Mouse (Mus musculus): Measurements from ENCODE around the gene Pkd1l3. TPM values are rescaled to one million over a fixed set of nuclear protein-coding genes. Genes with fewer than 3 reads are reported as not detected.

Gene Pkd1l3
- 1.2 to 2.2 TPM (median 1.3 TPM) in 4 replicates for total RNA-seq (2023)

DNA sequence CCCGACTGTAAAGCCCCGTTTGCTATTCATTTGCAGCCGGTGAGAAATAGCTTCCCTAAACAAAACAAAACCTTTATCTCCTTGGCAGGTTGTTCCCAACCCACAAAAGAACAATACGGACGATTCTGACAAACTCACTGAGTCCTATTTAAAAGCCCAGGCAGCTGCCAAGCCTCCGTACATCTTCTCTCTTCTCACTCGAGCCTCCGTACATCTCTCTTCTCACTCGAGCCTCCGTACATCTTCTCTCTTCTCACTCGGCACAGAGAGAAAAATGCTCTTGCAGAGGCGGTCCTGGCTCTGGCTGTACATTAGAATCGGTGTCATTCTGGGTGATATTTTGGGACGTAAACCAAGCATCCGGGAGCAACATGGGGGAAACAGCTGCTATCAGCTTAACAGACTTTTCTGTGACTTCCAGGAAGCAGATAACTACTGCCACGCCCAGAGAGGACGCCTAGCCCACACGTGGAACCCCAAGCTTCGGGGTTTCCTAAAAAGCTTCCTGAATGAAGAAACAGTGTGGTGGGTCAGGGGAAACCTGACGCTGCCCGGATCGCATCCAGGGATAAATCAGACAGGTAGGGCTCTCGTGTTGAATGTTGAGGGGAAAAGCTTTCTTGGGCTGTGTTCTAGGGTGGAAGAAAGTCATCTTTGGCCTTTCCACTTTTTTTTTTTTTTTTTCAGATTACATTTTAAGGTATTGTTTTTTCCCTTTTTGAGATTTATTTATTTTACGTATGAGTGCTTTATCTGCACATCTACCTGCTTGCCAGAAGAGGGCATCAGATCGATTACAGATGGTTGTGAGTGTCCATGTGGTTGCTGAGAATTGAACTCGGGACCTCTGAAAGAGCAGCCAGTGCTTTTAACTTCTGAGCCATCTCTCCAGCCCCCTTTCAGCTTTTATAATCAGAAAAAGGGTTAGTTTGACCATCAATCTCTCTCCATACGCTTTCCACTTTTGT is at the start of gene Pkd1l3:
Gene Pkd1l3, plus strand, starts transcription at position 275 of the 968 bp plus-strand sequence.

DNA sequence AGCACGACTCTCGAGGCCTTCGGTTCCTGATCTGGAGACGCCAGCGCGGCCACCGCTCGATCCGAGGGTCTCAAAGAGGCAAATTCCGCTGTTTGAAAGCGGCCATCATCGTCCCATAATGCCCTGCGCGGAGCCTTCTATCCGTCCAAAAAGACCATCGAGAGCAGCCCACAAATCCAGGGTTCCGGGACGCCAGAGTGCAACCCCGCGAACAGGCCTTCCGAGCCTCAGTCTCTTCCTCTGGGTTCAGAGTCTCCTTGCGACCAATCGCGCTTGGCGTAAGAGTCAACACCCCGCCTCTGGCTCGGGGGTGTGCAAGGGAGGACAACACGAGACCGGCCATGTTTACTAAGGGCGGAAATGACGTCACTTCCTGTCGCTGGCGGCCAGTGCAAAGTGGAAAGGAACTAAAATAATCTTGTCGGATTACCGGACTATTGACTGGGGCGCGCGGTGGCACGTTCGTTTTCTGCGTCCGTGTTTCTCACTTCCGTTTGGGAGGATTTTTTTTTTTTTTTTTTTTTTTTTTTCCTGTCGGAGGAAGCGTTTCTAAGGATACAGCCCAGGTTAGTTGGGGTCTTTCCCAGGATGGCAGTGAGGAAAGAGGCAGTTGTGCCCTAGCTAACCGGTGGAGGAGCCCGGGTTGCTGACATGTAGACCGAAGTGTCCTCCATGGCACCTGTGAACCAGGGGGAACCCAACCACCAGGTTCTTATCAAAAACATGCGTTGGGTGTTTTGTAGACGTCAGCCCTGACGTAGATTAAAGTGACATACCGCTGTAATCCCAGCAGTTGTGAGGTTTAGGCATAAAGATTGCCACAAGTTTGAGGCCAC is 48.6 kb upstream of the Pkd1l3 start, which contains the start of the genes Dhx38 and Txnl4b:
Gene Dhx38, minus strand, starts transcription at position 364 of the 836 bp plus-strand sequence.
Gene Txnl4b, plus strand, starts transcription at position 395 of the 836 bp plus-strand sequence.

DNA sequence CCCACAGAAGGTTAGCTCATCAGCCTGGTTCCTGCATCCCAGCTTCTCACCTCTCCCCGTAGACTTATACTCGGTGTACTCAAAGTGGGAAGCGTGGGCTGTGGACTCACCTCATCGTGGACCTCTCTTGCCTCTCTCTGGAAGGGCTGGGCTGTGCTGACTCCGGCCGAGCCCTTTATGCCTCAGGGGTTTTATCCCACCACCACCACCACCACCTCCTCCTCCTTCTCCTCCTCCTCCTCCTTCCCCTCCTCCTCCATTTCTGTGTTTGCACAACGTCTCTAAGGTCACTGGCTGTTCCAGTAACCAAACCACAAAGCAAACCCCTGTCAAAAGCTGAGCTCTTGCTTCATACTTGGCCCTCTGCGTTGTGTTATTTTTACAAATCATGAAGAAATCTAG is 35.4 kb upstream of the Pkd1l3 start, which contains the start of gene Hp:
Gene Hp, minus strand, starts transcription at position 273 of the 402 bp plus-strand sequence.

DNA sequence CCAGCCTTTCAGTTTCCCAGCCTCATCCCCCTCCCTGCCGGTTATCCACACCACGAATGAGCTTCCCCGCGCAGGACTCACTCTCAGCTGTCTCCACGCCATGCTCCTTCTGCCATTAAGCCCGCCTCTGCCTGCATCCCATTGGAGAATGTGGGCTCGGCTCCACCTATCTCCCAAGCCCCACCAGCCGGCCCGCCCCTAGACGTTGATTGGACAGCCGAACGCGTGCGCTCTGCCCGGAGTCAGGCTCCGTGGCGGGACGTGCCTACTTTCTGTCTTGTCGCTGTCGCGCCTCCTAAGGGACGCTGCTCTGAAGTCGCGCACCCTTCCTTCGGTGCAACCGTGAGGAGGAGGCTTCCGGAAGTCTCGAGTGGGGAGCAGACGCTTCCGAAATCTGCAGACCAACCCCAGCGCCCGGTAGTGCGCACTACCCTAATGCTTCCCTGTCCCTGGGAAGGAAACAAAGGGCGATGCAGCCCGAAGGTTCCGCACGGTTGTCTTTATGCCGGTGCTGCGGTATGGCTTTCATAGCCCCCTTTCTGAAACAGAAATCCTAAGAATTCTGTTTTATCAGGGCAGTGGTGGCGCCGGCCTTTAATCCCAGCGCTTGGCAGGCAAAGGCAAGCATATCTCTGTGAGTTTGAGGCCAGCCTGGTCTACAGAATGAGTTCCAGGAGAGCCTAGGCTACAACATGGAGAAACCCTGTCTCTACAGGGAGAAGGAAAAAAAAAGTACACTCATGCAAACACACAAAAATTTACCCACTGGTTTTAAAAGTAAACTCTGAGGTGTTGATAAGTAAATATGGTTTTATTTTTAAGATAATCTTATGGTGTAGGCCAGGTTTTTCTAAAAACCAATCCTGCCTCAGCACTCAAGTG is 5.8 kb upstream of the Pkd1l3 start, which contains the start of gene Dhodh:
Gene Dhodh, minus strand, starts transcription at position 403 of the 882 bp plus-strand sequence.

DNA sequence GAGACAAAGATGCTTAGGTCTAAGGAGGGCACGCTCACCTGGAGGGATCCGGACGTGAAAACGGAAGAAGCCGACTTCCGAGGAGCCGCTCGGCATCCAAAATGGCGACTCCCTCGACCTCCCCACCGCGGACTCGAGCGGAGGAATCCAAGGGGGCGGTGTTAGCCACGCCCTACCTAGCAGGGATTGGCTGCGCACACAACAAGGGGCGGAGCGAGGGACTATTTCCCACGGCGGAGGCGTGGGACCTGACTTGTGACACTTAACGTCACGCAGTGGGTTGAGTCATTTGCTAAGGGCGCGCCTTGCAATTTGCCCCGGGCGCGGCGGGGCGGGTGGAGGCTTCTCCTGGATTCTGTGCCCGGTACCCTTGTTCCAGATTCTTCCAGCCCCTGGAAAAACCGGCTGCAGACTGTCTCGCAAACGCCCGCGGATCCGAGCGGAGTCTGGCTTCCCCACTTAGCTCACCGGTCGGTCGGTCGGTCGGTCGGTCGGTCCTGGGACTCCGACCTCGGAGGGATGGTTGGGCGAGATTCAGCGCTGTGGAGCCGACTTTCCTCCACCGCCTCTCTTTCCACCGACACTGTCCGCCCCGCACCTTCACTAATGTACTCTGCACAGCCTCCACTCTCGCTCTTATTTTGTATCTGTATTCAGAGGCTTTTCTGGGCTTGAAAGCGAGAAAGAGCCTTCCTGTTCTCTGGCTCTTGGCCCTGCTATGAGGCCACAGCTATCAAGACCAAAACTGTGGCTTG is 79.0 kb downstream of the Pkd1l3 start, which contains the start of gene Ist1:
Gene Ist1, minus strand, starts transcription at position 115 of the 755 bp plus-strand sequence.

DNA sequence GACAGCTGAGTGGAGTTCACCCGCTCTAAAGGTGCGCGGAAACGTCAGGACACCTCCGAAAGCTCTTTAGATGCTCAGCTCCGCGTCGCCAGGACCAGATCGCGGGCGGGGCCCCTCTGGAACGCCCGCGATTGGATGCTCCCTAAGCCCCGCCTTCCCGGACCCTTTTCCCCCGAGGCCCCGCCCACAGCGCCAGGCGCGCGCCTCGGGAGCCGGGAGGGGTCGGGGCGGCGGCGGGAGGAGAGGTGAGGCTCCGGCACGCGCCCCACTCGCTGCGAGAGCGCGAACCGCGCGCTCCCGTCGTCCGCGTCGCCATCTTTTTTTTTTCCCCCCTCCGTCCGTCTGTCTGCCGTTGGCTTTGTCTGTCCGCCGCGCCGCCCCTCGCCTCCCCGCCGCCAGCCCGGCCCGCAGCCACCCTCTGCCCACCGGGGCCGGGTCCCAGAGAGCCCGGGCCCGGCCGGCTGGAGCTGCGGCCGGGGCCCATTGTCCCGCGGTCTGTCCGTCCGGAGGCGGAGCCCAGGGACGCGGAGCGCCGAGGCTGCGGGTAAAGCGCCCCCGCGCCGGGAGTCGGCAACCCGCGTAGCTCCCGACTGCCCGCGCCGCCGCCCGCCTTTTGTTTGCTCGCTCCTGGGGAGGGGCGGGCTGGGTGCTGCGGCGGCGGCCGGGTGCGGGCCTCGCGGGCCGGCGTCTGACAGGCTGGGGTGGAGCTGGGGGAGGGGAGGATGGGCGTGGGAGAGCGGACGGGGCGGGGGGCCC is 91.2 kb downstream of the Pkd1l3 start, which contains the start of gene Zfp821:
Gene Zfp821, plus strand, starts transcription at position 227 of the 756 bp plus-strand sequence.

Other genes with a start within 250 kb of the Pkd1l3 start
- gene Pmfbp1, start 120.5 kb upstream of the Pkd1l3 start, total RNA-seq (2023): not detected in 4 replicates
- gene Dhx38, start 48.7 kb upstream of the Pkd1l3 start, total RNA-seq (2023): 81.0 to 87.6 TPM (median 84.8 TPM) in 4 replicates
- 4.4 to 6.8 TPM (median 5.5 TPM) in 4 replicates for gene Txnl4b, start 48.6 kb upstream of the Pkd1l3 start, total RNA-seq (2023)
- not detected in 4 replicates for gene Hp, start 35.3 kb upstream of the Pkd1l3 start, total RNA-seq (2023)
- 18.9 to 28.1 TPM (median 23.8 TPM) in 4 replicates for gene Dhodh, start 5.8 kb upstream of the Pkd1l3 start, total RNA-seq (2023)
- 105 to 121 TPM (median 114 TPM) in 4 replicates for gene Ist1, start 78.7 kb downstream of the Pkd1l3 start, total RNA-seq (2023)
- gene Zfp821, start 91.0 kb downstream of the Pkd1l3 start, total RNA-seq (2023): 25.1 to 27.9 TPM (median 26.7 TPM) in 4 replicates
- gene Atxn1l, start 123.2 kb downstream of the Pkd1l3 start, total RNA-seq (2023): 34.7 to 38.9 TPM (median 37.9 TPM) in 4 replicates
- gene Ap1g1, start 164.0 kb downstream of the Pkd1l3 start, total RNA-seq (2023): 83.4 to 104 TPM (median 92.7 TPM) in 4 replicates